Mouse (Mus musculus) retina, postnatal 1 day (tissue): Measurements from ENCODE around the gene Ntrk3.
A peak's percentile ranks its signal among the peaks of the same experiment; 100 is the strongest.

Source experiments
- DNase-seq: peaks from one replicate; pipeline ENCODE4 v3.0.0-alpha.2; 2012

The Ntrk3 gene

GRCm38 (mm10) chr7:78720989-78721816 is 16.6 kb downstream of the Ntrk3 start:
- DNase-seq: no peak

GRCm38 (mm10) chr7:78719795-78720460 is 17.9 kb downstream of the Ntrk3 start:
- no peak for DNase-seq

- no peak for DNase-seq
These were observed 18.7 kb downstream of the Ntrk3 start for GRCm38 (mm10) chr7:78719117-78719516.

- no peak for DNase-seq
These were observed 19.6 kb downstream of the Ntrk3 start for GRCm38 (mm10) chr7:78718191-78718609.

GRCm38 (mm10) chr7:78707708-78708107 is 30.1 kb downstream of the Ntrk3 start:
- DNase-seq: no peak

- no peak for DNase-seq
These were observed 30.7 kb downstream of the Ntrk3 start for GRCm38 (mm10) chr7:78707122-78707521.

- no peak for DNase-seq
These were observed 35.1 kb downstream of the Ntrk3 start for GRCm38 (mm10) chr7:78702676-78703075.

- no peak for DNase-seq
These were observed 42.6 kb downstream of the Ntrk3 start for GRCm38 (mm10) chr7:78695200-78695599.

- DNase-seq: no peak
These were observed 44.7 kb downstream of the Ntrk3 start for GRCm38 (mm10) chr7:78693148-78693547.

GRCm38 (mm10) chr7:78690956-78691355 is 46.9 kb downstream of the Ntrk3 start:
- DNase-seq: no peak

- DNase-seq: no peak
These were observed 52.9 kb downstream of the Ntrk3 start for GRCm38 (mm10) chr7:78684943-78685342.

GRCm38 (mm10) chr7:78680871-78681270 is 56.9 kb downstream of the Ntrk3 start:
- DNase-seq: no peak

- DNase-seq: no peak
These were observed 68.4 kb downstream of the Ntrk3 start for GRCm38 (mm10) chr7:78669407-78669806.

- no peak for DNase-seq
These were observed 68.9 kb downstream of the Ntrk3 start for GRCm38 (mm10) chr7:78668916-78669315.

- no peak for DNase-seq
These were observed 69.7 kb downstream of the Ntrk3 start for GRCm38 (mm10) chr7:78668003-78668635.

- DNase-seq: no peak
These were observed 77.0 kb downstream of the Ntrk3 start for GRCm38 (mm10) chr7:78660832-78661231.

- DNase-seq: no peak
These were observed 78.0 kb downstream of the Ntrk3 start for GRCm38 (mm10) chr7:78659846-78660245.

- DNase-seq: peak; percentile 27
These were observed 79.8 kb downstream of the Ntrk3 start for GRCm38 (mm10) chr7:78658026-78658425.

GRCm38 (mm10) chr7:78656181-78656580 is 81.6 kb downstream of the Ntrk3 start:
- DNase-seq: no peak

- no peak for DNase-seq
These were observed 84.1 kb downstream of the Ntrk3 start for GRCm38 (mm10) chr7:78653686-78654085.

GRCm38 (mm10) chr7:78652296-78652695 is 85.5 kb downstream of the Ntrk3 start:
- peak; percentile 16 for DNase-seq

- no peak for DNase-seq
These were observed 86.3 kb downstream of the Ntrk3 start for GRCm38 (mm10) chr7:78651540-78651939.

GRCm38 (mm10) chr7:78643667-78644066 is 94.1 kb downstream of the Ntrk3 start:
- DNase-seq: no peak

GRCm38 (mm10) chr7:78623686-78624085 is 114.1 kb downstream of the Ntrk3 start:
- DNase-seq: no peak
